Mouse (Mus musculus) forebrain, embryonic 15.5 days (tissue): ENCODE measurements around the gene Gm45233. TPM values are rescaled to one million over a fixed set of nuclear protein-coding genes. Genes with fewer than 3 reads are reported as not detected.
A peak's percentile ranks its signal among the peaks of the same experiment; 100 is the strongest.

Source experiments
- ATAC-seq: fragments of 200-750 bp; cut with Nextera tagmentation; replicated peaks from 2 replicates; pipeline ENCODE4 v1.8.0; 2017; ENCODE audit warnings: mild to moderate bottlenecking, moderate TSS enrichment, moderate library complexity
- H3K27ac ChIP-seq: fragments of 300-500 bp; sonication (generic); replicated peaks from 2 replicates; pipeline ENCODE4 v1.5.1; 2015; ENCODE audit warnings: mild to moderate bottlenecking, inconsistent platforms
- H3K27me3 ChIP-seq: fragments of 300-500 bp; sonication (generic); 2 replicates; pipeline ENCODE4 v1.6.1; 2015; ENCODE audit warnings: inconsistent platforms
- H3K36me3 ChIP-seq: fragments of 300-500 bp; sonication (generic); 2 replicates; pipeline ENCODE4 v1.6.1; 2015; ENCODE audit warnings: mild to moderate bottlenecking, inconsistent platforms
- H3K4me1 ChIP-seq: fragments of 300-500 bp; sonication (generic); 2 replicates; pipeline ENCODE4 v1.6.1; 2015; ENCODE audit warnings: inconsistent platforms
- H3K4me2 ChIP-seq: fragments of 300-500 bp; sonication (generic); replicated peaks from 2 replicates; pipeline ENCODE4 v1.6.1; 2015; ENCODE audit warnings: mild to moderate bottlenecking, inconsistent platforms
- H3K4me3 ChIP-seq: fragments of 300-500 bp; sonication (generic); 2 replicates; pipeline ENCODE4 v1.5.1; 2015; ENCODE audit warnings: mild to moderate bottlenecking, inconsistent platforms
- H3K9ac ChIP-seq: fragments of 300-500 bp; sonication (generic); replicated peaks from 2 replicates; pipeline ENCODE4 v1.6.1; 2015; ENCODE audit warnings: mild to moderate bottlenecking, inconsistent platforms
- H3K9me3 ChIP-seq: fragments of 300-500 bp; sonication (generic); 2 replicates; pipeline ENCODE4 v1.6.1; 2016; ENCODE audit warnings: inconsistent platforms
- WGBS: fragments of 180-500 bp; shearing (Covaris S2); methylation state at CpG from one replicate; pipeline ENCODE4 v1.1.7; 2015; ENCODE audit warnings: mixed read lengths; 5-methylcytosine and 5-hydroxymethylcytosine counted together
- polyA plus RNA-seq: library from polyadenylated mRNA; unstranded; fragments of >200 nt; fragmentation: Nextera tagmentation; extraction: Ambion mirVana; gene quantifications from 2 replicates; pipeline ENCODE4 v1.2.1, GENCODE M21; 2015

Gene Gm45233
- polyA plus RNA-seq, 1 experiment from 2014 or later = not detected

DNA sequence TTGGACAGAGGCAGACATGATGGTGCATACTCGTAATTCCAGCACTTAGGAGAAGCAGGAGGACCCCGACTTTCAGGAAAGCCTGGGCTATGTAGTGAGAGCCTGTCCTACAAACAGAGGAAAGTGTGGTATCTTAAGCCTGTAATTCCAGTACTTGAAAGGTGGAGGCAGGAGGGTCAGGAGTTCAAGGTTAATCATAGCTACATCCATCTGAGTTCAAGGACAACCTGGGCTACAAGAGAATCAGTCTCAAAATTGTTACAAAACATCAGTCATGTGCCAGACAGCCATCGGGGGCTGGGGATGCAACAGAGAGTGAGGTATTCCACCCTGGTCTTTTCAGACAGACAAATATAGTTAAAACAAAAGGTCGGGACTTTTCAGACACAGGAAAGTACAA is 11.0 kb upstream of the Gm45233 start:
- no peak overlapping the region for H3K4me3 ChIP-seq
- no peak overlapping the region for H3K4me2 ChIP-seq
- WGBS = 80% methylated on average over 4 of the region's 4 CpGs
- no peak overlapping the region for H3K27ac ChIP-seq
- no peaks in the 10 kb centered on the region for H3K9me3 ChIP-seq
- H3K27me3 ChIP-seq = no peaks in the 10 kb centered on the region
- H3K36me3 ChIP-seq = no peaks in the 10 kb centered on the region
- H3K9ac ChIP-seq = no peak overlapping the region
- H3K4me1 ChIP-seq = no peaks in the 10 kb centered on the region
- no peak for ATAC-seq

DNA sequence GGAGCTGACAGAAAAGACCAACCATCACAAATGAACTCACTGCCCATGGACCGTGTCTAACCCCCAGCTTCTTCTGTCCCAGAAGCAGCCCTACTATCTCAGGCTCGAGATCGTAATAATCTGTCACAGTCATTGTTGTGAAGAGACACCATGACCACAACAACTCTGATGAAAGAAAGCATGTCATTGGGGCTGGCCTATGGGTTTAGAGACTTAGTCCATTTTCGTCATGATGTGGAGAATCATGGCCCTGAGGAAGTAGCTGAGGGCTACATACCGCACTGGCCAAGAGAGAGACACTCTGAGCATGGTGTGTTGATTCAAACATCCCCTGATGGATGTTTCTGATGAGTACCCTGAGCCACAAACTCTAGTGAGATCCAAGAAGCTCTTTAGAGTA is 9.3 kb upstream of the Gm45233 start:
- no peak overlapping the region for H3K9ac ChIP-seq
- WGBS = 91% methylated on average over 5 of the region's 5 CpGs
- no peaks in the 10 kb centered on the region for H3K36me3 ChIP-seq
- H3K4me2 ChIP-seq = no peak overlapping the region
- no peaks in the 10 kb centered on the region for H3K9me3 ChIP-seq
- H3K27ac ChIP-seq = no peak overlapping the region
- no peaks in the 10 kb centered on the region for H3K27me3 ChIP-seq
- H3K4me3 ChIP-seq = no peak overlapping the region
- ATAC-seq = no peak
- no peaks in the 10 kb centered on the region for H3K4me1 ChIP-seq

DNA sequence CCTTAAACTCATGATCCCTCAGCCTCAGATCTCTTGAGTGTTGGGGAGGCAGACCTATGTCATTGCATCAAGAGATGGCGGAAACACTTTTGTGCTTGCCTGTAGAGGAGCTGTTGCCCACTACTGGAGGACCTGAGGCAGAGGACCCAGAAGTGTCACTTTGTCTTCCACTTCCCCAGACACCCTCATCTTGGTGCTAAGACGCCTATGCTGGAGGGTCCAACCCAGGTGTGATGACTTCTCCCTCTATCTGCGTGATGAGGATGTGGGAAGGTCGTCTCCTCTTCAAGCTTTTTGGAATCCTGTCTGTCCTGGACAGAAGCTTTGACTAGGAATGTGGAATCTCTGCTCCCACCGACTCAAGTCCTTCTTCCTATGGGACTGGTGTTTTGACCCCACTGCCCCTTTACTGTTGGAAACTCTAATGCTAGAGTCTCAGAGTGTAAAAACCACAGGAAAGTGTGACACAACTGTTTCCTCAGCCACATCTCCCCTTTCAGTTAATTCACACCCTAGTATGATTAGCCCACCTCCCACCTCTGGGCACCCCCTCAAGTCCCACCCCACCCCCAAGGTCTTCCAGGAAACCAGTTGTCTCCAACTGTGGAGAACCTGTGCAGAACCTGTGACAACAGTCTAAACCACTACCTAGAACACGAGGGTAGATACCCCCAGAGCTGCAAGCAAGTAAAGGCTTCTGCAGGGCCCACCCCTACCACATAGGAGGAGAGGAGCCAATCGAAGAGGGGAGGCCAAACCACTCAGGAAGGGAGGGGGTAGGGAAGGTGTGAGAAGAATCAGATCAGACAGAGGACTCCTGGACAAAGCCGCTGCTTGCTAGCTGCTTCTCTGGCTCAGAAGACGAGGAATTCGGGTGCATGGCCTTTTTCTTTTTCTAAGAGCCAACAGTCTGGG is 7.3 kb upstream of the Gm45233 start, which contains the start of gene Nkg7:
Nkg7 (plus strand) TSS at position 733 of the 915 bp plus-strand sequence.
- 80% methylated on average over 10 of the region's 10 CpGs for whole genome bisulfite sequencing
- Histone ChIP-seq H3K4me1 (no peaks in the 10 kb centered on the region), H3K4me2 (no peak within 1 kb of the TSS)

DNA sequence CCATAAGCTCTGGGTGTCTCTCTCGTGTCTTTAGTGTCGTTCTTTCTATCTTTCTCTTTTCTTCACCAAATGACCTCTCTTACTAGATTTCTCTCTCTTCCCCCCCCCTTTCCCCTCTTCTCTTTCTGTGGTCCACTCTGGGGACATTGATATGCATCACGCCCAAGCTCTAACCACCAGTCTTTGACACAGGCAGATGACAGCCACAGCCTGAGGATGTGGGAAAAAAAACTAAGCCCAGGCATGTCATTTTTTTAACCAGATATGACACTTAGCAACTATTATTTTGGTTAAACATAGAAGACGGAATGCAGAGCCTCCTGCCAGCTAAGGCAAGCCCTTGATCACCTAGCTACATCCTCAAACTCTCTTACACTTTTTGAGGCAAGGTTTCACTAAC is 5.3 kb upstream of the Gm45233 start:
- H3K9me3 ChIP-seq = no peaks in the 10 kb centered on the region
- no peaks in the 10 kb centered on the region for H3K27me3 ChIP-seq
- no peaks in the 10 kb centered on the region for H3K36me3 ChIP-seq
- WGBS = 86% methylated on average over 4 of the region's 4 CpGs
- no peak overlapping the region for H3K4me2 ChIP-seq
- no peak overlapping the region for H3K27ac ChIP-seq
- no peak overlapping the region for H3K9ac ChIP-seq
- peaks cover 11% of the 10 kb centered on the region for H3K4me1 ChIP-seq
- no peak overlapping the region for H3K4me3 ChIP-seq
- ATAC-seq = no peak

More for the DNA sequence above, 7.3 kb upstream of the Gm45233 start, which contains the start of gene Nkg7:
- H3K36me3 ChIP-seq = no peaks in the 10 kb centered on the region
- H3K4me3 ChIP-seq = no peak within 1 kb of the TSS
- no peaks in the 10 kb centered on the region for H3K27me3 ChIP-seq
- no peak within 1 kb of the TSS for H3K9ac ChIP-seq
- no peak within 1 kb of the TSS for H3K27ac ChIP-seq
- ATAC-seq = no peak
- no peaks in the 10 kb centered on the region for H3K9me3 ChIP-seq

DNA sequence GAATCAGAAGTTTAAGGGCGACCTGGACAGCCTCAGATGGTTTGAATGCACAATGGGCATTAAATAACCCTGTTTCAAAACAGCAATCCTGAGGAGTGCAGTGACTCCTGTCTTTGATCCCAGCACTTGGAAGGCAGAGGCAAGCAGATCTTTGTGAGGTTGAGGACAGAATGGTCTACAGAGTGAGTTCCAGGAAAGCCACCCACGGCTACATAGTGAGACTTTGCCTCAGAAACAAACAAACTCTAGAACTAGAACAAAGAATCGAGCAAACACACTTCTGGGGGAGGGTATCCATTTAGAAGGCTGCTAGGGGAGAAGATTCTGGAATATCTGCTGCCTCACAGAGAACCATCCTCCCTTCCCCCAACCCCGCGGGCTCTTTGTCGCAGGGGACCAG is 3.4 kb upstream of the Gm45233 start, which contains the start of gene Cldnd2:
Cldnd2 (plus strand) TSS at position 301 of the 400 bp plus-strand sequence.
- WGBS = 85% methylated on average over 6 of the region's 6 CpGs
- H3K4me1 ChIP-seq = peaks cover 23% of the 10 kb centered on the region
- ATAC-seq = no peak

DNA sequence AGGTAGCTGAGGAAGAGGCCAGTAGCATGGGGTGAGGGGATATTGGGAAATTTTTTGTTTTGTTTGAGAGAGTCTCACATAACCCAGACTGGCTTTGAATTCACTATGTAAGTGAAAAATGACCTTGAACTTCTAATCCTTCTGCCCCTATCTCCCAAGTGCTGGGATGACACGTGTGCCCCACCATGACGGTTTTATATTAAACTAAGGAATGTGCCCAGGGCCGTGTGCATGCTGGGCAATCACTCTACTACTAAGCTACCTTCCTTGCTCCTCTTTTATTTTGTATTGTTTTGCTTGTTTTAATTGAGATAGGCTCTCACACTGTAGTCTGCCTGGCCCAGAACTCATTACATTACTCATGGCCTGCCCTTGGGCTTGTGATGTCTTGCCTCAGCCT is 2.9 kb upstream of the Gm45233 start:
- Histone ChIP-seq H3K36me3 (no peaks in the 10 kb centered on the region), H3K9me3 (no peaks in the 10 kb centered on the region), H3K4me3 (no peak overlapping the region), H3K9ac (no peak overlapping the region), H3K27ac (no peak overlapping the region), H3K4me2 (no peak overlapping the region), H3K27me3 (no peaks in the 10 kb centered on the region), H3K4me1 (peaks cover 23% of the 10 kb centered on the region)
- ATAC-seq = no peak
- WGBS = 81% methylated on average over 3 of the region's 3 CpGs

More for the DNA sequence above, 3.4 kb upstream of the Gm45233 start, which contains the start of gene Cldnd2:
- Histone ChIP-seq H3K27me3 (no peaks in the 10 kb centered on the region), H3K4me3 (no peak within 1 kb of the TSS), H3K9me3 (no peaks in the 10 kb centered on the region), H3K36me3 (no peaks in the 10 kb centered on the region), H3K4me2 (no peak within 1 kb of the TSS), H3K27ac (no peak within 1 kb of the TSS), H3K9ac (no peak within 1 kb of the TSS)

DNA sequence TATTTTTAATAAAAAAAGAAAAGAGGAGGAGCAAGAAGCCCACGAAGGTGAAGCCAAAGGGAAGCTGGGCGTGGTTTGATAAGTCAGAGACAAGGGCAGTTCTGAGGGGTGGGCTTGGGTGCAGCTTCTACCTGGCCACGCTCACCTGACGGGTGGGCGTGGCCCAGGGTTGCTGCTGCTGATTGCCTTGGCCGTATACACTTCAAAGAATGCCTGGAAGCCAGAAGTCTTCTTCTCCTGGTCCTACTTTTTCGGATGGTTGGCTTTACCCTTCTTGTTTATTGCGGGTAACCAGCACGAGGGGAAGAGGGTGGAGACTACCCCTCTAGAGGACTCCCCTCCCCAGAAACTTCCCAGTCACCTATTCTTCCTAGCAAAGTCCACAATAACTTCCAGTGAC is 1.2 kb upstream of the Gm45233 start:
- H3K9ac ChIP-seq = peak overlapping the region; percentile 56
- H3K36me3 ChIP-seq = no peaks in the 10 kb centered on the region
- H3K4me1 ChIP-seq = peaks cover 23% of the 10 kb centered on the region
- H3K27ac ChIP-seq = peak overlapping the region; percentile 90
- WGBS = 11% methylated on average over 8 of the region's 9 CpGs
- peak overlapping the region; percentile 61 for H3K4me3 ChIP-seq
- peak overlapping the region; percentile 79 for H3K4me2 ChIP-seq
- no peaks in the 10 kb centered on the region for H3K9me3 ChIP-seq
- no peaks in the 10 kb centered on the region for H3K27me3 ChIP-seq
- ATAC-seq = 0 out of 2 replicates have a peak, but pooled peaks have one; percentile 0

DNA sequence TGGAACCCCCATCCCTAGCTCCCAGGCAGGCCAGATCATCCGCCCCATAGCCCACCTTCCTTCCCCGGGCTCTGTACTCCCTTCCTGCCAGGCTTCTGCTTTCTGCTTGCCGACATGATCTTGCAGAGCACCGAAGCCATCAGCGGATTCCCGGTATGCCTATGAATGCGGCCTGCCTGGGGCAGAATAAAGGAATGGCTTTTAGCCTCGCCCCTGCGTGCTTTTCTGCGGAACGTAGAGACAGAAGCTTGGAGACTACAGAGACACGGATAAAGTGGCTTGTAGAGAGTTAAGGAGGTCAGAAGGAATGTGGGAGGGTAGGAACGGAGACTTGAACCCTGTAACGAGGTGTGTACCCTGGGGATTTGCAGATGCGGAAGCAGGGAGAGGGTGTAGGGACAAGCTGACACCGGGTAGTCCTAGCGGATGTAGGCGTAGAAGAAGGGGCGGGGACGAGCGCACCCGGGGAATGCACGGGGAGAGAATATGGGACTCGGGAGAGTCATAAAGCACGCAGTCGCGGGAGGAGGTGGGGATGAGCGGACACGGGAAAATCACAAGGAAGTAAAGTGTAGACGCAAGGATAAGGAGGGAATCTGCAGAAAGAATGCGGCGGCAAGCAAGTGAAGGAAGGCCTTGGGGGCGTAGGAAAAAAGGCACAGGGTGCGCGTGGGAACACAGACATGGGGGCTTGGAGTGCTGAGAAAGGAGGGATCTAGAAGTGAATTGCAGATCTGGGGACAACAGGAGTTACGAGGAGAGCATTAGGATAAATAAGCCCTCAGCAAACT is 607 bp upstream of the Gm45233 start:
- ATAC-seq = peak; percentile 84
- peak overlapping the region; percentile 61 for H3K4me3 ChIP-seq
- no peaks in the 10 kb centered on the region for H3K9me3 ChIP-seq
- H3K9ac ChIP-seq = peak overlapping the region; percentile 56
- no peaks in the 10 kb centered on the region for H3K27me3 ChIP-seq
- H3K4me2 ChIP-seq = peak overlapping the region; percentile 79
- peaks cover 23% of the 10 kb centered on the region for H3K4me1 ChIP-seq
- WGBS = under 1% methylated on average over 36 of the region's 36 CpGs
- H3K36me3 ChIP-seq = no peaks in the 10 kb centered on the region
- H3K27ac ChIP-seq = peak overlapping the region; percentile 90

DNA sequence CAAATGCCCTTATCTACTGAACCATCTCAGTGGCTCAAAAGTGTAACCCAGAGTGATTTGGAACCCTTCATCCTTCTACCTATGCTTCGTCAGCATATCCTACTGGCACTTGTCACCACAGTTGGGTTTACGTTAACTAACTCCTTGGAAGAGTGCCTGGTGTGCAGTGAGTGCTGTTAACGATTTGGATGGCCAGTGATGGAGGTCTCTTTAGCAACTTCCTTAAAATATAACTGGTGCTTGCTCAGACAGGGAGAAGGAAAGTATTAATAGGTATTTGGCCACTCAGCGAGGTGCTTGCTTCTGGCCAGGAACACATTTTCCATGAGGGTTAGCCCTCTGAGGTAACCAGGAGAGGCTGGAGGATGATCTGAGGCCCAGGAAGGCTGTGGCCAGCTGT is 3.9 kb downstream of the Gm45233 start:
- Histone ChIP-seq H3K36me3 (no peaks in the 10 kb centered on the region), H3K4me1 (peaks cover 16% of the 10 kb centered on the region), H3K9me3 (no peaks in the 10 kb centered on the region), H3K27ac (no peak overlapping the region), H3K4me2 (no peak overlapping the region), H3K27me3 (no peaks in the 10 kb centered on the region), H3K4me3 (no peak overlapping the region), H3K9ac (no peak overlapping the region)
- 78% methylated on average over 4 of the region's 4 CpGs for WGBS
- ATAC-seq = no peak

DNA sequence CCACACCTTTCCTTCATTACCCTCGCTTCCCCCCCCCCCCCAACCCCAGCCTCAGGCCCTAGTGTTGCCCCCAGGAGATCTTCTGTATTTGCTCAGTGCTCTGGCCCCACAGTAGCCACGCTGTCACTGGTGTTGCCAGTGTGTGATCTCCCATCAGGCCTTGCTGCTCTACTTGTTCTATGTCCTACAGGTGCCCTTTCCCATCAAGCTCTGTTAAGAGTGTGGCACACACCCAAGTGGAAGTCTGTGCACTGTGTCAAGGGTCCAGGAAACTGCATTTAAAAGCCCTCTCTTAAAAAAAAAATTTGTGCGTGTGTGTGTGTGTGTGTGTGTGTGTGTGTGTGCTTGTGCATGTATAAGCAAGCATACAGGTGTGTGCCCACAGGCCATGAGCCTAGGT is 4.3 kb downstream of the Gm45233 start:
- Histone ChIP-seq H3K4me2 (no peak overlapping the region), H3K36me3 (no peaks in the 10 kb centered on the region), H3K4me3 (no peak overlapping the region), H3K4me1 (peaks cover 12% of the 10 kb centered on the region), H3K9me3 (no peaks in the 10 kb centered on the region), H3K27ac (no peak overlapping the region), H3K9ac (no peak overlapping the region), H3K27me3 (no peaks in the 10 kb centered on the region)
- no peak for ATAC-seq
- 73% methylated on average over 3 of the region's 3 CpGs for WGBS

DNA sequence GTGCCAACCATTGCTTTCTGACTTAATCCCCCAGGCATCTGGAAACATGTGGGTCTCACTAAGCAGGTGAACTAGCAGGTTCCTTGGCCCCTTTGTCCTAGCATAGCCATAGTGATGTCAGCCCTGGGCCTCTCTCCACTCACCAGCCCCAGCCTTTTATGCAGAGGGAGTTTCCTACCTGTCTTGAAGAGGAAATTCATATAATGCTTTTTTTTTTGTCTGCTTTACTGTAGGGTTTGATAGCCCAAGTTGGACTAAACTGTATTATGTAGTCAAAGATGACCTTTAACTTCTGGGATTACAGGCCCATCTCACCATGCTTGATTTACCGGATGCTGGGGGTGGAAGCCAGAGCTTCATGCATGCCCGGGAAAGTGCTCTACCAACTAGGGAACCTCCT is 5.9 kb downstream of the Gm45233 start:
- H3K36me3 ChIP-seq = peaks cover 2% of the 10 kb centered on the region; the same call in 1 of the 2 replicates
- H3K4me1 ChIP-seq = peaks cover 4% of the 10 kb centered on the region
- no peak for ATAC-seq
- 97% methylated on average over 2 of the region's 2 CpGs for WGBS
- no peak overlapping the region for H3K27ac ChIP-seq
- no peaks in the 10 kb centered on the region for H3K9me3 ChIP-seq
- H3K4me3 ChIP-seq = no peak overlapping the region
- H3K4me2 ChIP-seq = no peak overlapping the region
- no peak overlapping the region for H3K9ac ChIP-seq
- no peaks in the 10 kb centered on the region for H3K27me3 ChIP-seq

DNA sequence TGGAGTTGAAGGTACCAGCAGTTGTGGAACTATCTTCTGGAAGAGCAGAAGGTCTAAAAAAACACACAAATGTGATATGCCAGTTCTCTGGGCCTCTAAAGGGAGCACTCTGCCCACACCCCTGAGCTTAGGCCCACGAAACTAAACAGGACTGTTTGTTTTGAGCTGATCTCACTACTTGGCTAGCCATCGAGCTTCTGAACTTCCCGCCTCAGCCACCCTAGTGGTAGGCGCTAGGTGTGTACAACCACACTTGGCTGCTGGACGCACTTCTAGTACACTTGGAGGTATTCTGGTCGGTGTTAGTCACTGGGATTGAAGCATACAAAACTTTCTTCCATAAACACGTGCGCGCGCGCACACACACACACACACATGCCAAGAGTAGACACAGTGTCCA is 7.8 kb downstream of the Gm45233 start:
- Histone ChIP-seq H3K9me3 (no peaks in the 10 kb centered on the region), H3K9ac (no peak overlapping the region), H3K4me1 (no peaks in the 10 kb centered on the region), H3K4me2 (no peak overlapping the region), H3K27ac (no peak overlapping the region), H3K4me3 (no peak overlapping the region), H3K36me3 (peaks cover 8% of the 10 kb centered on the region), H3K27me3 (no peaks in the 10 kb centered on the region)
- ATAC-seq = no peak
- WGBS = 97% methylated on average over 11 of the region's 11 CpGs
